Mouse (Mus musculus) urinary bladder, postnatal 4 days (tissue): Measurements from ENCODE around the gene Wnt5b.

ENCODE experiments used
- DNase-seq, 2 experiments: peaks; one replicate each; pipeline ENCODE4 v3.0.0; 2021 to 2022; ENCODE audit warnings: low spot score in 2 of 2

The Wnt5b gene

DNA sequence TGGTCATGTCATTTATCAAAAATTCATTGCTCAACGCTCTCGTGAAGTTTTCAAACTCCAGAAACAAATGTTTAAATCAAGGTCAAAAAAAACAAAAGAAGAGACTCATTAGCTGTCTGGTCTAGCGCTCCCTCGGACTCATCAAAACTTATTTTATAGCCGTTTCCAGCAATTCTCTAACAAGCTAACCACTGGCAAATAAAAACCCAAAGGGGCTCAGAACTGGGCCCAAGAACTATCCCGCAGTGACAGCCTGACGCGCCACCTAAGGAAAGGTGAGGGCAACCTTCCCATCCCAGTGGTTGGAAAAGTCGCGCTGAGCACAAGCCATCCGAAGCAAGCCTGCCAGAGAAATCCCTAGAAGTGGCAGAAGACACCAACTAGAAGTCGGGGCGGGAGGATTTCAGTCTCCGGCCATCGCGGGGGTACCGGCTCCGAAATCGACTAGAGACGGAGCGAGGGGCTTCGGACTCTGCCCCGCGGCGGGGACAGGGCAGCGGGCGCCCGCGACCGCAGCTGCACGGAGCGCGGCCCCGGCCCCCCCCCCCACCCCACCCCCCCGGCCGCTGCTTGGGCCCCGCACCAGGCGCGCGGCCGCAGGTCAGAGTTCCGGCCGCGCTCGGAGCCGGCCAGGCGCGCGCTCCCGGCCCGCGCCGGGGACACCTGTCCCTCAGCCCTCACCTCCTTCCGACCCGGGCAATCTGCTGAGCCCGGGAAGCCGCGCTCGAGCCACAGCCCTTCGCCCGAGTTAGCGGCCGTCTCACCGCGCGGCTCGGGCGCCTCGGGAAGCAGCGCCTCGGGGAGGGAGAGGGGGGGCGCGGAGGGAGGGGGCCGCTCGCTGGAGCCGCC, 156.1 kb downstream of the Wnt5b start:
- no peak for DNase-seq

DNA sequence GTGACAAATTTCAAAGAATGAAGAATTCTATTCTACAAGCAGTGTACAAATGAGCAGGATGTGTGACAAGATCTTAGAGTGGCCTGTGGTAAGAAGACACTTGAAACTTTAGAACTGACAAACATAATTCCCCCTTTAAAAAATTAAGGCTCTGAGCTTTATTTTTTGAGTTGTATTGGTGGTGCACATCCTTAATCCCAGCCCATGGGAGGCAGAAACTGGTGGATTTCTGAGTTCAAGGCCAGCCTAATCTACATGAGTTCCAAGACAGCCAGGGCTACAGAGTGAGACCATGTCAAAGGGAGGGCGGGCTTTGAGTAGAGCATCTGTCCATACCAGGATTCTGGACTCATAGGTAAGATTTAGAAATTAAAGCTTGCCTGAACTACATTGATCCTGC, 157.3 kb downstream of the Wnt5b start:
- no peak for DNase-seq

DNA sequence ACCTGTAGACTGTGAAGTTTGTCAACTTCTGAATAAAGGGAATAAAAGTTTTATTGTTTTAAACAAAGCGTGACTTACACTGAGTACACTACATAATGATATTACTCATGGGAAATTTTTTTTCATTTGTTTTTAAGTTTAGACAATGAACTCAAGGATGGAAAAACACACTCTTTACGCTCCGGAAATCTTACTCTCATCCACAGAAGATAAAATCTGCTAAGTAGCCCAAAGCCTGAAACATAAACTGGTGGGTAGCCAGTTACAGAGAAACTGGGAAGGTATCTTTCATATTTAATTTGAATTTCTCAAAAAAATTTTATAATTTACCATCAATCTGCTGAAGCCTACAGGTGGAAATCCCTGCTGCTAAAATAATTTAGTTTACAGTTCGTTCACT, 157.7 kb downstream of the Wnt5b start:
- no peak for DNase-seq

DNA sequence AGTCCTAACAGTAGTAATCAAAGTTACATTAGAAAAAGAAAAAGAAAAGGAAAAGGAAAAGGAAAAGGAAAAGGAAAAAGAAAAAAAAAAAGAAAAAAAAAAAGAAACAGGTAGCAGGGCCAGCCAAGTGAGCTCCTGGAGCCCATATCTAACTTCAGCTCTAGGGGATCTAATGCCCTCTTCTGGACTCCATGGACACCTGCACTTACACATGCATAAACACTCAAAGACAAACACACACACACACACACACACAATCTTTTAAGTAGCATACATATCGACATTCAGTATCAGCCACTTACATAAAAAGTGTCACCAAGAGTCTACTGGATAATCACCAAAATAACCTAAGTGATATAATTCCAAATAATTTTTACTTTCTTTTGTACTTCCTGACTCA, 158.5 kb downstream of the Wnt5b start:
- DNase-seq: no peak
